Mouse (Mus musculus) frontal cortex, adult 2 months (tissue): ENCODE measurements at regions not wholly inside any gene's neighbourhood (a gene's known extent, or its start where the extent isn't known, plus 50 kb on each side); places are given as distances from the start of the nearest gene placed in this dataset.
A peak's percentile ranks its signal among the peaks of the same experiment; 100 is the strongest.
"Not testable (repeated sequence)": the region's sequence is repeated elsewhere in the genome, so short reads cannot be mapped to it uniquely, and the experiment has no call there.

ENCODE experiments used
- DNase-seq, 2 experiments: peaks; one replicate each; pipeline ENCODE4 v3.0.0; 2022; ENCODE audit warnings: low spot score in 1 of 2; ENCODE audit errors: extremely low spot score in 1 of 2

DNA sequence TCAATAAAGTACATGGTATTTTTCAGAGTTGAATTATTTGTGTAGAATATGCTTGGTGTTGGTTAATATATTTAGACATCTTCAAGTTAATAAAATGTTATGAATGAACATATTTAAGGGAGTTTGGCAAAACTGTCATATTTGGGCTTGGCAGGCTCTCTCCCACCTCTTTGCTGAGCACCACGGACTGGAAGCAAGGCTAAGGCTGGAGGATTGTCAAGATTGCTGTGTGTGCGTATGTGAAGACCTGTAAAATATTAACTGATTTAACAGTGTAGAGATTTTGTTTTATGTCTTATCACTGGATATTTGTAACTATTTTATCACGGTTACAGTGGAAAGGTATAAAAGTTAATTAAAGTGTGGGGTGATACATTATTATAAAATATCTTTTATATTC is 363.3 kb downstream of the Casp12 start:
- DNase-seq: no peak

- no peak for DNase-seq
Observed at GRCm38 (mm10) chr9:5709480-5709879, 364.2 kb downstream of the Casp12 start.

GRCm38 (mm10) chr9:5718585-5718984 is 373.4 kb downstream of the Casp12 start:
- DNase-seq: not testable (repeated sequence)

DNA sequence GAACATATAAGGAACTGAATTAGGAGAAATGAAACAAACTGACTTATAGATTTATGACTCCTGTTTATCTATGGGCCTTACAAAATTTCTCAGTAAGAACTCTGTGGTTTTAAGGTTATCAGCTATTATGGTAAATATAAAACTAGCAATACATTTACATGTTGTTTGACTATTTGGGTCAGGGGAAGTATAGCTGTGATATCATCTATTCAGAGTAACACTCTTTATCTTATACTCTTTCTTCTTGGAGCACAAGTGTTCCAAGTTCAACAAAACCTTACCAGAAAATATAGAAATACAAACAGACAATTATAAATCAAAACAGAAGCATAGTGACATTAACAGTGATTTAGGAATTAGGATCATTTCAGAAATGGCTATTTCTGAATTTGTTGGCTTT is 383.6 kb downstream of the Casp12 start:
- no peak for DNase-seq

DNA sequence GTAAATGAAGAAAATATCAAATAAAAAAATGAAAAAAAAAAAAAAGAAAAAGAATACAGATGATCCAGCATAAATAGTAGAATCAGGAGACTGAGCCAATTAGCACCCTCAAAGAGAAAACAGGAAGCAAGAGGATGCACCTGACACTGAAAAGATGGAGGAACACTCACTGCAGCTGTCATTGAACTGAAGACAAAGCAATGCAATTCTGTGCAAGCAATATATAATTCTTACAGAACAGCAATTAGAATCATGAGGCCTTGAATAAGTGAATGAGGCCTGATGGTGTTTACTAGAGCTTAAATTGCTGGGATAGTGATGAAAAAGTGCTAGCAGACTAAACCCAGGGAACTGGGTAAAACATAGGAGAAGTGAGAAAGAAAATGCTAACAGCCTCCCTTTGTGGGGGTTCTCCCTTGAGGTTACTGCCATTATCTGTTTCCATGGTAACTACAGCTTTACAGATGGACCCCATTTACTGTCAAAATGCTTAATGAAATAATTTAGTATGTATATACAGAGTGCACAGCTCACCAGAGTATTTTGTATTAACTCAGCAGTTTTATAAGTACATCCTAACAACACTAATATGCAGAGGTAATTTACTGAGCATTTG is 407.6 kb downstream of the Casp12 start:
- DNase-seq: no peak

DNA sequence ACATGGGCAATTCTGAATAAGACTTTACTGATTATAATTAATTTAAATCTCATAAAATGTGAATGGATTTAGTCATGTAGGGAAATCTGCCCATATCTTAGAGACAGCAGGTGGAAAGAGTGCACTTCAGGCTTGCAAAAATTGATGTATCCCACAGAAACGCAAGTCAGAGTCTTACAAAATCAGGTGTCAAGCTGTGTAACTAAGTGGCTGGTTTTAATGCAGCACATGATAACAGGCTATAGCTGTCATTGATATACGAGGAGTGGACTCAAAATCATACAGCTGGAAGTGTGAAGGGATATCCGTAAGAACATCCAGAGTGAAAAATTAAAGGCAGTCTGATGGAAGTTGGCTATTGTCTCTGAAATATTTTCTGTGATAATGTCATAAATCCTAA is 408.6 kb downstream of the Casp12 start:
- DNase-seq: no peak

GRCm38 (mm10) chr9:5761215-5761614 is 407.2 kb upstream of the Pdgfd start:
- no peak for DNase-seq

- DNase-seq: peak in 1 of 2 experiments; percentile 22
Observed at GRCm38 (mm10) chr9:5769927-5770326, 398.5 kb upstream of the Pdgfd start.

DNA sequence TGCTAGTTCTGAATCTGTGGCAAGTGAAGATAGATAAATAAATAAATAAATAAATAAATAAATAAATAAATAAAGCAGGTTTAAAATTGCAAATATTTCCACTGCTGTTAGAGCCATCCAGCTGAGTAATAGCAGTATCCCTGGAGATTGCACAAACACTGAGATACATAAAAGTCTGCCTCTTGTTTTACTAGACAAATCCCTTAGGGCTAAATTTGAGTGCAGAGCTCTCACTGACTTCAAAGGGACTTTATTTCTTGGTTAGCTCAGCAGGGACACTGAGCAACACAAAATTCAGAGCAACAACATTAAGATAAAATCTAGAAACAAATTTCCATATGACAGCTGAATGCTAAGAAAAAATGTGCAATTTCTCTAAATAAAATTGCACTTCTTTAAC is 397.2 kb upstream of the Pdgfd start:
- no peak for DNase-seq
